Mouse (Mus musculus) ovary, postnatal 14 days (tissue): ENCODE results near the gene Gm10203.
A peak's percentile ranks its signal among the peaks of the same experiment; 100 is the strongest.
"Not testable (repeated sequence)": the region's sequence is repeated elsewhere in the genome, so short reads cannot be mapped to it uniquely, and the experiment has no call there.

Experiments used
- DNase-seq: peaks from one replicate; pipeline ENCODE4 v3.0.0; 2022; ENCODE audit warnings: low spot score

Gm10203 gene

GRCm38 (mm10) chr6:149134391-149135150, 4.6 kb downstream of the Gm10203 start:
- DNase-seq: no peak

DNA sequence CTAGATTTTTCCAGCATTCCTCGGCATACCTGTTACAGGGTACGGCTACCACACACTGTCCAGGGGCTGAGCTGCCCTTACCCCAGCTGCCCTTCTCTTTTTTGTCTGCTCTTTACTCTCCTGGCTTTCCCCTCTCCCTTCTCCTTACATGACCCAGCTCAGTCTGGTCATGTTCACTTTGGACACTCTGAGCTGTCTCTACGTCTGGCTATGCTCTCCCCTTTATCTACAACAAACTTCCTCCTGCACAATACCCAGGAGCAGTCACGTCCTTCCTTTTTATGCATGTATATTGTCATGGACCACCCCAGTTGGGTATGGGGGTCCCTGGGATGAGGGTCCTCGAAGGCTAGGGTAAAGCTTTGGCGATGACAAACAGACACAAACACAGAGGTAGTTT, 5.7 kb downstream of the Gm10203 start:
- no peak for DNase-seq

- DNase-seq: no peak
These were observed 8.0 kb downstream of the Gm10203 start for GRCm38 (mm10) chr6:149137936-149138335.

DNA sequence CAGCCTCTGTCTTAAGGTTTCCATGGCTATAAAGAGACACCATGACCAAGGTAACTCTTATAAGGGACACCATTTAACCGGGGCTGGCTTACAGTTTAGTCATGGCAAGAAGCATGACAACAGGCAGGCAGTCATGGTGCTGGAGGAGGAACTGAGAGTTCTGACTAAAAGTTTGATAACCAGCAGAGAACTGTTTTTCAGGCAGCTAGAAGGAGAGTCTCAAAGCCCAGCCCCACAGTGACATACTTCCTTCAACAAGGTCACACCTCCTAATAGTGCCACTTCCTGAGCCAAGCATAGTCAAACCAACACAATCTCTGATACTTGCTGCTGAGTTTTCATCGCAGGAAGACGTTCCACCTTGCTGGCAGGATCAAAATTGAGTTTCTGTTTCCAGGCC, 9.0 kb downstream of the Gm10203 start:
- DNase-seq: no peak

- no peak for DNase-seq
These were observed 9.5 kb downstream of the Gm10203 start, which contains the start of gene Etfbkmt for GRCm38 (mm10) chr6:149139471-149139870. TSS of gene Etfbkmt (plus strand) at chr6:149139849.

- peak; percentile 75 for DNase-seq
These were observed 11.6 kb downstream of the Gm10203 start for GRCm38 (mm10) chr6:149141393-149142173.

DNA sequence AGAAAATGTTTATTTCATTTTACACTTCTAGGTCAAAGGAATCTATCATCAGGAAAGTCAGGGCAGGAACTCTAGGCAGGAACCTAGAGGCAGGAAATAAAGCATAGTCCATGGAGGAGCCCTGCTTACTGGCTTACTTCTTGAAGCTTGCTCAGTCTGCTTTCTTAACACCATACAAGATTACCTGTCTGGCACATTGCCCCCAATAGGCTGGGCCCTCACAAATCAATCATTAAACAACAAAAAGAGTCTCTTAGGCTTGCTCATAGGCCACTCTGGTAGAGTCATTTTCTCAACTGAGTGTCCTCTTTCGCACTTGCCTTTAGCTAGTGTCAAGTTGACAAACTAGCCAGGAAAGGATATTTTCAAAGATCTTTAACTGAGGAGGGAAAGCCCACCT, 15.2 kb downstream of the Gm10203 start:
- DNase-seq: no peak

DNA sequence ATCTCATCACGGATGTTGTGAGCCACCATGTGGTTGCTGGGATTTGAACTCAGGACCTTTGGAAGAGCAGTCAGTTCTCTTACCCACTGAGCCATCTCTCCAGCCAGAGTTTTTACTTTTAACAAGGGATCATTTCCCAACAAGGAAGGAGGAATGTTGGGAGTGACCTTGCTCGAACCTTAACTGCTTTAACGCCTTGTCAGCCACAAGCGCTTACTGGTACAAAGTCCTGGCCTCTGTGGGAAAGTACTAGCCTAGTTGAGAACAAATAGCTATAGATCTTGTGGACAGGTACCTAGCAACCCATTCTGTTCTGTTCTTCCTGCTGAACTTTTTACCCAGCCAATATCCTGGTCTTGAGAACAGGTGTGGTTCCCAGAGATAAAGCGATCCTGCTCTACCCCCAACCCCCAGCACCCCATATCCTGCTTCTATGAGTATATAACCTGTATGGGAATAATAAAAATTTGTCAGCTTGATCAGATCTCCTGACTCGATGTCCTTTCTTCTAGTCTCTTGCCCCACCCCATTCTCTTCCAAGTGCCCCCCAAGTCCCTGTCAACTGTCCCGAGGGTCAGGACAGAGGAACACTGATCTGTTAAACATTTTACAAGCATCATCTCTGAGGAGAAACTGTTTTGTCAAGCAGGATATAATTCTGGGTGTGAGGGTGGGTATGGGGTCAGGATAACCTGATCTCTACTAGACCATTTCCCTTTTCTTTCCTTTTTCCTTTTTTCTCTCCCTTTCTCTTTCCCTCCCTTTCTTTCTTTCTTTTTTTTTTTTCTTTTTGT, 18.7 kb downstream of the Gm10203 start:
- DNase-seq: no peak

- no peak for DNase-seq
These were observed 22.1 kb downstream of the Gm10203 start for GRCm38 (mm10) chr6:149152119-149152518.

- no peak for DNase-seq
These were observed 23.6 kb downstream of the Gm10203 start for GRCm38 (mm10) chr6:149153473-149154115.

DNA sequence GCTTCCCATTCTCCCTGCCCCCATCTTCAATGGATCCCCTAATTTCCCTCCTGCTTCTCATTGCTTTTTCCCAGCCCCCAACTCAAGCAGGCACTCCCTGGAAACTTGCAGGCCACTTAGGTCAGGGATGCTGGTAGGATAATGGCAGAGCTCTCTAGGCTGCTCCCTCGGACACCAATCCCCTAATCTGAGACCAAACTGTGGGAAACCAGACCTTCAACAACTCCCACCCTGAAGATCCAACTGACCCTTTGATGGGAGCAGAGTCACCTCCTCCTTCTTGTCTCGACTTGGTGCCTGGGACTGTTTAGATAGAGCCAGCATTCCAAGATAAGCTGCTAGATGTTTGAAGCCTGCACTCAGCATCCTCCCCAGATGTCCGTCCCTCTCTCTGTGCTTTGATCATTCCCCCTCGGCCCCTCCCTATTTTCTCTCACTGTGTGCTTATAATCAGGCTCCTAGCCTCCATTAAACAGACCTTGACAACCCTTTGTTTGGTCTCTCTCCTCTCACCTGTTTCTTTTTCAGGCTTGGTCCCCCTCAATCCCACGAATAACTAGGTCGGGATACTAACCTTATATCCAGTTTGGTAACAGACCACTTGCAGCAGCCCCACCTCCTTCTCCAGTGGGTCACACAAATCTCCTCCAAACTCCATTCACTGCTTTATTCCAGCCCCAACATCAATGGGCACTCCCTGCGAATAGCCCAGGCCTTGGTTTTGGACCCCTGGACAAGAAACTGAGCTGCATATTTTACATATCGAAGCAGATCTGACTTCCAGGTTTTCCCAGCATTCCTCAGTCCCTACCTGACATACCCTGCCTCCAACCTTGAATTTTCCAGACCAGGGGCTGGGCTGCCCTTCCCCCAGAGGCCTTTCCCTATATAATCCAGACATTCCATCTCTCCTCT, 24.4 kb downstream of the Gm10203 start:
- DNase-seq: no peak

GRCm38 (mm10) chr6:149155031-149155841, 25.3 kb downstream of the Gm10203 start:
- no peak for DNase-seq

DNA sequence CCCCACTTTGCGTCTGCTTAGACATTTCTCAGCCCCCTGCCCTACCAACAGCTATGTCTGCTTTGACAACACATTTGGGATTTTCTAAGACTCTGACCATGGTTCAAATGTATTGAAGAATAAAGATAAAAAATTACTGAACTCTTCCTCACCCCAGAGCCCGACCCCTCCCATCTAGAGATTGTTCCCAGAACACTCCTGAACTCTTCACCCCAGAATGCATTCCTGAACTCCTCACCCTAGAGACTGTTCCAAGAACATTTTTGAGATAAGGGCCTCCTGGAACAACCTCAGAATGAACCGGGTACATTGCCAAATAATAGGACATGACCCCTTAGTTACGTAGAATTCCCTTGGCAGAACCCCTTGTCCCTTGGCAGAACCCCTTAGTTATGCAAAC, 37.1 kb downstream of the Gm10203 start:
- DNase-seq: not testable (repeated sequence)

GRCm38 (mm10) chr6:149167672-149168071, 37.7 kb downstream of the Gm10203 start:
- DNase-seq: no peak

DNA sequence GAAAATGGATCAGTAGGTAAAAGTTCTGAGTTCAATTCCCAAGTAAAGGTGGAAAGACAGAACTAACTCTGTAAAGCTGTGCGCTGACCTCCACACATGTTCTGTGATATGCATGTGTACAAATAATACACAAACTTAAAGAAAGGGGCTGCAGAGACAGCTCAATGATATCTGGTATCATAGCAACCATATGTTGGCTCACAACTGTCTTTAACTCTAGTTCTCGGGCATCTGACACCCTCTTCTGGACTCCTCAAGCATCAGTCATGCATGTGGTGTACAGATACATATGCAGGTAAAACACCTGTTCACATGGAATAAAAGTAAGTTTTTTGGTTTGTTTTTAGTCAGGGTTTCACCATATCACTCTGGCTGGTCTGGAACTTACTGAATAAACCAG, 38.5 kb downstream of the Gm10203 start:
- DNase-seq: no peak

DNA sequence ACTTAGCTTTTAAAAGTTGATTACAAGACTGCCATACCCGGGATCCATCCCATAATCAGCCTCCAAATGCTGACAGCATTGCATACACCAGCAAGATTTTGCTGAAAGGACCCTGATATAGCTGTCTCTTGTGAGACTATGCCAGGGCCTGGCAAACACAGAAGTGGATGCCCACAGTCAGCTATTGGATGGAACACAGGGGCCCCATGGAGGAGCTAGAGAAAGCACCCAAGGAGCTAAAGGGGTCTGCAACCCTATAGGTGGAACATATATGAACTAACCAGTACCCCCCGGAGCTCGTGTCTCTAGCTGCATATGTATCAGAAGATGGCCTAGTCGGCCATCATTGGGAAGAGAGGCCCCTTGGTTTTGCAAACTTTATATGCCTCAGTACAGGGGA, 40.0 kb downstream of the Gm10203 start:
- not testable (repeated sequence) for DNase-seq

- DNase-seq: no peak
These were observed 44.1 kb downstream of the Gm10203 start for GRCm38 (mm10) chr6:149173831-149174625.

DNA sequence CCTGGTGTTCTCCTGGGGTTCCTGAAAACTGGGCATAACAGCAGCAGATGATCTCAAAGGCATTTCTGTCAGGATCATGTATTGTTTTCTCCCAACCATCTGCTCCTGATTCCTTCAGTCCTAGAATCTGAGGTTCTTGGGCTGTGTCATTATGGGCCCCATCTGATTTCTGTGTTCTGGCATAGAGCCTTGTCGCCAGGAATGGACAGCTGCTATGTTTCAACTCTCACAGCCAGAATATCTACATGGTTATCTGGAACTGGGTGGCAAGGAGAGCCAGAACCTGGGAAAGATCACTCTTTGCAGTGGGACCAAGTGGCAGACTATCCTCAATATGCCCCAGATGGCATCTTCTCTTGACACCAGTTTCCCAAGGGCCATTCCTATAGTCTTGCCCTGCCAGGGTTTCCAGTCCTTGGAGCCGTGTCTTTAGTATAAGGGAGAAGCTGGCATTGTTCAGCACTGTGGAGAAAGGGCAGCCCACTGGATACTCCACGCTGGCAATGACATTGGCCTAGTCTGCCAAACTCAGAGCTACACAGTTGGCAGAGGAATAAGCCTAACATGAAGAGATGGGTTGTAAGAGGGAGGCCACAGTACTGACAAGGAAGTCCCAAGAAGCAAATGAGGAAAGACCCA, 45.1 kb downstream of the Gm10203 start:
- DNase-seq: no peak

DNA sequence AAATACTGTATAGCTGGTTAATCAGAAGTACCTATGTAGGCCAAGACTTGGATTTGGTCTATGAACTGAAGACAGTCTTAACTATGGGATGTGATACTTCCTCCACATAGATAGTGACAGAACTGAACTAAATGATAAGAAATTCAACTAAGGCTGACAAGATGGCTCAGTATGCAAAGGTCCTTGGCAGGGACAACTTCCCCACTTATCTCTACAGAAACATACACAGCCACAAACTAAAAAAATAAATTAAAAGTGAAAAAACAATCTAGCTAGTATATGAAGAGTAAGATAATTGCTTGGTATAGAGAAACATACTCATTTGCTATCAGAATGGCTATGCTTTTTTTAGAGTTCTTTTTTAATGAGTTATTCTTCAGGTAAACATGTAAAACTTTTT, 49.1 kb downstream of the Gm10203 start:
- no peak for DNase-seq
